Mouse (Mus musculus) liver, embryonic 14.5 days (tissue): Measurements from ENCODE around the gene Pik3ca.

Experiments
- CTCF ChIP-seq: IDR thresholded peaks from 2 replicates; pipeline ENCODE4 v1.5.1; 2016; ENCODE audit warnings: antibody characterized with exemption, low read depth, control low read depth
- EP300 ChIP-seq: IDR thresholded peaks from 2 replicates; pipeline ENCODE4 v1.6.1; 2016; ENCODE audit warnings: antibody characterized with exemption, low read depth

DNA sequence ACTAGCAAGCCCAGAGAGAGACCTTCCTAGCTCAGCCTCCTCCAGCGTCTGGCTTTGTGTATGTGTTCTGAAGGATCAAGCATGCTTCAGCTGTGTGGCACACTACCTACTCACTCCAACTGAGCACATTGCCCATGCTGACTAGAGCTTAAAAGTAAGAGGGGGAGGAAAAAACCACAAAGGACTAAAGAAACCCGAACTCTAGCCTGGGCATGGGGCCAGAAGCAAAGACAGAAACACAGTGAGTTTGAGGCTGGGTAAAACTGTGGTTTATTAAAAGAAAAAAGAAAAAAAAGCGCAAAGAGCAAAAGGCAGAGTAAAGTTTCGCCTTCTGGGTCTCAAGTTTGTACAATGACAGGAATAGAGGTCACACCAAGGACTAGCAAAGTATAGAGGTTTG lies 89.1 kb downstream of the Pik3ca start:
- TF ChIP-seq CTCF (no peak), EP300 (no peak)
